Mouse (Mus musculus): Measurements from ENCODE around the gene Nisch. TPM values are rescaled to one million over a fixed set of nuclear protein-coding genes. Genes with fewer than 3 reads are reported as not detected.

Gene Nisch
- total RNA-seq, 2 experiments from 2014 or later, result 21.8 to 30.2 TPM

GRCm38 (mm10) chr14:31166827-31167226 is 49.9 kb downstream of the Nisch start:
- no peak for ATAC-seq (replicated peaks; ENCODE audit: low FRiP score, poor library complexity, severe bottlenecking)

GRCm38 (mm10) chr14:31165991-31166630 is 50.6 kb downstream of the Nisch start:
- no peak for ATAC-seq (replicated peaks; ENCODE audit: low FRiP score, poor library complexity, severe bottlenecking)

- ATAC-seq (replicated peaks; ENCODE audit: low FRiP score, poor library complexity, severe bottlenecking), result no peak
Measured at GRCm38 (mm10) chr14:31165458-31165857, 51.3 kb downstream of the Nisch start.

GRCm38 (mm10) chr14:31165010-31165409 is 51.7 kb downstream of the Nisch start:
- no peak for ATAC-seq (replicated peaks; ENCODE audit: low FRiP score, poor library complexity, severe bottlenecking)

GRCm38 (mm10) chr14:31164067-31164466 is 52.7 kb downstream of the Nisch start:
- no peak for ATAC-seq (replicated peaks; ENCODE audit: low FRiP score, poor library complexity, severe bottlenecking)

- no peak for ATAC-seq (replicated peaks; ENCODE audit: low FRiP score, poor library complexity, severe bottlenecking)
Measured at GRCm38 (mm10) chr14:31161638-31162037, 55.1 kb downstream of the Nisch start.

- ATAC-seq (replicated peaks; ENCODE audit: low FRiP score, poor library complexity, severe bottlenecking), result no peak
Measured at GRCm38 (mm10) chr14:31161191-31161590, 55.6 kb downstream of the Nisch start.

- no peak for ATAC-seq (replicated peaks; ENCODE audit: low FRiP score, poor library complexity, severe bottlenecking)
Measured at GRCm38 (mm10) chr14:31160196-31161150, 56.3 kb downstream of the Nisch start.

GRCm38 (mm10) chr14:31145694-31146093 is 71.1 kb downstream of the Nisch start:
- no peak for ATAC-seq (replicated peaks; ENCODE audit: low FRiP score, poor library complexity, severe bottlenecking)

- no peak for ATAC-seq (replicated peaks; ENCODE audit: low FRiP score, poor library complexity, severe bottlenecking)
Measured at GRCm38 (mm10) chr14:31141011-31141410, 75.7 kb downstream of the Nisch start.

- ATAC-seq (replicated peaks; ENCODE audit: low FRiP score, poor library complexity, severe bottlenecking), result no peak
Measured at GRCm38 (mm10) chr14:31140141-31140540, 76.6 kb downstream of the Nisch start.

GRCm38 (mm10) chr14:31139666-31140065 is 77.1 kb downstream of the Nisch start:
- ATAC-seq (replicated peaks; ENCODE audit: low FRiP score, poor library complexity, severe bottlenecking), result no peak

GRCm38 (mm10) chr14:31138897-31139429 is 77.8 kb downstream of the Nisch start:
- ATAC-seq (replicated peaks; ENCODE audit: low FRiP score, poor library complexity, severe bottlenecking), result no peak

- ATAC-seq (replicated peaks; ENCODE audit: low FRiP score, poor library complexity, severe bottlenecking), result no peak
Measured at GRCm38 (mm10) chr14:31138219-31138896, 78.4 kb downstream of the Nisch start.

GRCm38 (mm10) chr14:31137791-31138190 is 79.0 kb downstream of the Nisch start:
- no peak for ATAC-seq (replicated peaks; ENCODE audit: low FRiP score, poor library complexity, severe bottlenecking)

GRCm38 (mm10) chr14:31137281-31137595 is 79.5 kb downstream of the Nisch start:
- no peak for ATAC-seq (replicated peaks; ENCODE audit: low FRiP score, poor library complexity, severe bottlenecking)

- ATAC-seq (replicated peaks; ENCODE audit: low FRiP score, poor library complexity, severe bottlenecking), result no peak
Measured at GRCm38 (mm10) chr14:31136411-31137280, 80.1 kb downstream of the Nisch start.

GRCm38 (mm10) chr14:31135495-31136410 is 81.0 kb downstream of the Nisch start:
- no peak for ATAC-seq (replicated peaks; ENCODE audit: low FRiP score, poor library complexity, severe bottlenecking)

Data from erythroblast, adult 5-6 weeks (primary cell).